Mouse (Mus musculus) adrenal gland, postnatal 4 days (tissue): ENCODE data around the gene Tex35. TPM values are rescaled to one million over a fixed set of nuclear protein-coding genes. Genes with fewer than 3 reads are reported as not detected.
A peak's percentile ranks its signal among the peaks of the same experiment; 100 is the strongest.

Source experiments
- DNase-seq, 2 experiments: peaks; one replicate each; pipeline ENCODE4 v3.0.0; 2021 to 2022; ENCODE audit warnings: low spot score in 2 of 2, mixed read lengths in 2 of 2
- long read RNA-seq, 2 experiments: library from polyadenylated mRNA; stranded (forward); transcript quantifications; one replicate each; pipeline ENCODE4 v2.0.0; 2021
- total RNA-seq, 2 experiments: library from RNA; stranded (reverse); gene quantifications; 2 replicates each; pipeline ENCODE4 v1.2.3; 2021

Gene Tex35
- total RNA-seq: not detected
- long read RNA-seq, experiment 1: 0 reads
- long read RNA-seq, experiment 2: 0 reads

GRCm38 (mm10) chr1:157108580-157108979 lies at the start of gene Tex35:
TSS of gene Tex35 (minus strand) at chr1:157108680.
- DNase-seq: no peak

- DNase-seq: no peak
Measured at GRCm38 (mm10) chr1:157153781-157154180, 45.3 kb upstream of the Tex35 start.

- no peak for DNase-seq
Measured at GRCm38 (mm10) chr1:157150107-157150506, 41.6 kb upstream of the Tex35 start.

- DNase-seq: no peak
Measured at GRCm38 (mm10) chr1:157144621-157145020, 36.1 kb upstream of the Tex35 start.

GRCm38 (mm10) chr1:157143326-157143932 lies 34.9 kb upstream of the Tex35 start:
- DNase-seq: no peak

- DNase-seq: no peak
Measured at GRCm38 (mm10) chr1:157141014-157141413, 32.5 kb upstream of the Tex35 start.

GRCm38 (mm10) chr1:157137854-157138241 lies 29.4 kb upstream of the Tex35 start:
- DNase-seq: no peak

- no peak for DNase-seq
Measured at GRCm38 (mm10) chr1:157137132-157137853, 28.8 kb upstream of the Tex35 start.

- no peak for DNase-seq
Measured at GRCm38 (mm10) chr1:157128219-157128618, 19.7 kb upstream of the Tex35 start.

GRCm38 (mm10) chr1:157123836-157124235 lies 15.4 kb upstream of the Tex35 start:
- DNase-seq: no peak

- DNase-seq: no peak
Measured at GRCm38 (mm10) chr1:157119168-157119567, 10.7 kb upstream of the Tex35 start.

- DNase-seq: no peak
Measured at GRCm38 (mm10) chr1:157117440-157117839, 9.0 kb upstream of the Tex35 start.

GRCm38 (mm10) chr1:157114492-157114891 lies 6.0 kb upstream of the Tex35 start:
- DNase-seq: no peak

GRCm38 (mm10) chr1:157110287-157110835 lies 1.9 kb upstream of the Tex35 start:
- no peak for DNase-seq

GRCm38 (mm10) chr1:157101122-157101865 lies 7.2 kb downstream of the Tex35 start:
- DNase-seq: no peak

- DNase-seq: no peak
Measured at GRCm38 (mm10) chr1:157095534-157095933, 12.9 kb downstream of the Tex35 start.

- DNase-seq: no peak
Measured at GRCm38 (mm10) chr1:157092622-157093021, 15.9 kb downstream of the Tex35 start.

GRCm38 (mm10) chr1:157092140-157092539 lies 16.3 kb downstream of the Tex35 start:
- no peak for DNase-seq

GRCm38 (mm10) chr1:157090835-157091234 lies 17.6 kb downstream of the Tex35 start:
- no peak for DNase-seq

GRCm38 (mm10) chr1:157086097-157086994 lies 22.1 kb downstream of the Tex35 start:
- peak; percentile 32 to 43 for DNase-seq

- no peak for DNase-seq
Measured at GRCm38 (mm10) chr1:157082931-157083330, 25.5 kb downstream of the Tex35 start.
